Mouse (Mus musculus): ENCODE results near the gene Ftl1.

DNA sequence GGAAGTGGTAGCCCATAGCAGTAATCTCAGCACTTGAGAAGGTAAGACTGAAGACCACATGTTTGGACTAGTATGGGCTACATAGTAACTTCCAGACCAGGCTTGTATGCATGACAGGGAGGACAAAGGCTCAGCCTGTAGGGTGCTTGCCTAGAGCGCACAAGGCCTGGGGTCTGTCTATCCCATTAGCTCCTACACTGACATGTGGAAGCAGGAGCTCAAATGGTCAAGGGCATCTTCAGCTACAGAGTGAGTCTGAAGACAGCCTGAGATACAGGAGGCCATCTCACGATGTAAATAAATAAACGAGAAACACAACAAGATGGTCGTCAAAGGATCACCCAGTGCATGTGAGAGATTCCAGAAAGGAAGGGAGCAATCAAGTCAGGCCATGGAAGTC lies 2.6 kb upstream of the Ftl1 start:
- no peak for TF ChIP-seq CTCF (IDR thresholded peaks at IDR 0.05; ENCODE audit: low read depth)
- no peak for TF ChIP-seq EP300 (IDR thresholded peaks at IDR 0.05; ENCODE audit: low read depth)
